Mouse (Mus musculus) monocyte, adult 5-6 weeks (primary cell): ENCODE measurements around the gene Setd3. TPM values are rescaled to one million over a fixed set of nuclear protein-coding genes. Genes with fewer than 3 reads are reported as not detected.

Experiments used
- total RNA-seq: library from RNA; stranded (forward); fragments of 200-1000, 200-491, 200-594 nt; gene quantifications from 3 replicates; pipeline ENCODE4 v1.2.3, GENCODE M21; 2017

Setd3 gene
- total RNA-seq, 1 experiment from 2014 or later = 135 TPM

Other genes with a start within 250 kb of the Setd3 start
- gene Bcl11b, start 175.7 kb downstream of the Setd3 start, total RNA-seq = 0.76 to 1.8 TPM (median 0.85 TPM) in 3 replicates
- gene Ccnk, start 265 bp upstream of the Setd3 start, total RNA-seq = 22.4 to 31.4 TPM (median 26.9 TPM) in 3 replicates
- 0.32 to 1.4 TPM in 2 of 3 replicates, not detected in the other for gene Ccdc85c, start 96.1 kb upstream of the Setd3 start, total RNA-seq
- gene Hhipl1, start 127.0 kb upstream of the Setd3 start, total RNA-seq = not detected in 3 replicates
- gene Cyp46a1, start 155.1 kb upstream of the Setd3 start, total RNA-seq = not detected in 3 replicates
- not detected in 3 replicates for gene Eml1, start 191.6 kb upstream of the Setd3 start, total RNA-seq